Mouse (Mus musculus) liver, embryonic 16.5 days (tissue): Measurements from ENCODE around the gene Hrh2. TPM values are rescaled to one million over a fixed set of nuclear protein-coding genes. Genes with fewer than 3 reads are reported as not detected.

Experiments used
- ATAC-seq: fragments of 200-750 bp; cut with Nextera tagmentation; 2 replicates; pipeline ENCODE4 v1.8.0; 2017; ENCODE audit warnings: low read depth, mild to moderate bottlenecking, moderate number of reproducible peaks, moderate library complexity
- H3K27ac ChIP-seq: fragments of 300-500 bp; sonication (generic); 2 replicates; pipeline ENCODE4 v1.5.1; 2014; ENCODE audit warnings: mild to moderate bottlenecking, low read length
- H3K27me3 ChIP-seq: fragments of 300-500 bp; sonication (generic); 2 replicates; pipeline ENCODE4 v1.6.1; 2014; ENCODE audit warnings: low read depth, low read length, mixed read lengths; ENCODE audit not compliant: control insufficient read depth, insufficient read depth
- H3K36me3 ChIP-seq: fragments of 300-500 bp; sonication (generic); 2 replicates; pipeline ENCODE4 v1.6.1; 2014; ENCODE audit warnings: mild to moderate bottlenecking; ENCODE audit not compliant: control insufficient read depth, insufficient read depth
- H3K4me1 ChIP-seq: fragments of 300-500 bp; sonication (generic); 2 replicates; pipeline ENCODE4 v1.6.1; 2014; ENCODE audit warnings: low read depth, low read length, mixed read lengths; ENCODE audit not compliant: control insufficient read depth
- H3K4me2 ChIP-seq: fragments of 300-500 bp; sonication (generic); 2 replicates; pipeline ENCODE4 v1.6.1; 2014; ENCODE audit warnings: low read depth, low read length, mixed read lengths
- H3K4me3 ChIP-seq: fragments of 300-500 bp; sonication (generic); 2 replicates; pipeline ENCODE4 v1.5.1; 2014; ENCODE audit warnings: low read depth, mild to moderate bottlenecking, low read length
- H3K9ac ChIP-seq: fragments of 300-500 bp; sonication (generic); 2 replicates; pipeline ENCODE4 v1.6.1; 2014; ENCODE audit warnings: low read depth, low read length
- H3K9me3 ChIP-seq: fragments of 300-500 bp; sonication (generic); replicated peaks from 2 replicates; pipeline ENCODE4 v1.6.1; 2016; ENCODE audit warnings: low read length; ENCODE audit not compliant: control insufficient read depth
- WGBS: fragments of 180-500 bp; shearing (Covaris S2); extraction: QIAGEN DNeasy Blood & Tissue Kit; methylation state at CpG from one replicate; pipeline ENCODE4 v1.1.7; 2014; ENCODE audit not compliant: insufficient replicate concordance; 5-methylcytosine and 5-hydroxymethylcytosine counted together
- polyA plus RNA-seq: library from polyadenylated mRNA; unstranded; fragments of >200 nt; fragmentation: Nextera tagmentation; extraction: Ambion mirVana; gene quantifications from 2 replicates; pipeline ENCODE4 v1.2.1, GENCODE M21; 2015

The Hrh2 gene
- polyA plus RNA-seq, 1 experiment from 2014 or later = 0.02 TPM

GRCm38 (mm10) chr13:54171346-54171745 is 20.6 kb upstream of the Hrh2 start:
- Histone ChIP-seq H3K9ac (no peak overlapping the region), H3K4me2 (no peak overlapping the region), H3K9me3 (no peaks in the 10 kb centered on the region), H3K27ac (no peak overlapping the region), H3K4me1 (no peaks in the 10 kb centered on the region), H3K4me3 (no peak overlapping the region), H3K36me3 (no peaks in the 10 kb centered on the region), H3K27me3 (no peaks in the 10 kb centered on the region)
- WGBS = 63% methylated on average over 10 of the region's 10 CpGs
- no peak for ATAC-seq

- no peak overlapping the region for H3K4me2 ChIP-seq
- ATAC-seq = no peak
- no peak overlapping the region for H3K4me3 ChIP-seq
- no peak overlapping the region for H3K27ac ChIP-seq
- 30% methylated on average over 3 of the region's 3 CpGs for WGBS
- H3K27me3 ChIP-seq = no peaks in the 10 kb centered on the region
- H3K4me1 ChIP-seq = no peaks in the 10 kb centered on the region
- H3K9me3 ChIP-seq = no peaks in the 10 kb centered on the region
- H3K9ac ChIP-seq = no peak overlapping the region
- no peaks in the 10 kb centered on the region for H3K36me3 ChIP-seq
Observed at GRCm38 (mm10) chr13:54171761-54172160, 20.2 kb upstream of the Hrh2 start.

- no peaks in the 10 kb centered on the region for H3K36me3 ChIP-seq
- H3K4me3 ChIP-seq = no peak overlapping the region
- no peaks in the 10 kb centered on the region for H3K9me3 ChIP-seq
- no peak overlapping the region for H3K9ac ChIP-seq
- no peak for ATAC-seq
- no peaks in the 10 kb centered on the region for H3K27me3 ChIP-seq
- H3K4me1 ChIP-seq = no peaks in the 10 kb centered on the region
- 90% methylated on average over 2 of the region's 2 CpGs for WGBS
- H3K4me2 ChIP-seq = no peak overlapping the region
- H3K27ac ChIP-seq = no peak overlapping the region
Observed at GRCm38 (mm10) chr13:54173941-54174340, 18.0 kb upstream of the Hrh2 start.

- no peaks in the 10 kb centered on the region for H3K27me3 ChIP-seq
- H3K36me3 ChIP-seq = no peaks in the 10 kb centered on the region
- no peak overlapping the region for H3K27ac ChIP-seq
- H3K9ac ChIP-seq = no peak overlapping the region
- no peak for ATAC-seq
- H3K9me3 ChIP-seq = no peaks in the 10 kb centered on the region
- WGBS = 76% methylated on average over 4 of the region's 4 CpGs
- H3K4me1 ChIP-seq = no peaks in the 10 kb centered on the region
- no peak overlapping the region for H3K4me2 ChIP-seq
- no peak overlapping the region for H3K4me3 ChIP-seq
Observed at GRCm38 (mm10) chr13:54174703-54175102, 17.2 kb upstream of the Hrh2 start.

GRCm38 (mm10) chr13:54175426-54175825 is 16.5 kb upstream of the Hrh2 start:
- ATAC-seq = no peak
- no peak overlapping the region for H3K4me2 ChIP-seq
- 30% methylated on average over 8 of the region's 8 CpGs for WGBS
- no peak overlapping the region for H3K4me3 ChIP-seq
- H3K27me3 ChIP-seq = no peaks in the 10 kb centered on the region
- H3K27ac ChIP-seq = no peak overlapping the region
- no peaks in the 10 kb centered on the region for H3K36me3 ChIP-seq
- no peaks in the 10 kb centered on the region for H3K4me1 ChIP-seq
- H3K9me3 ChIP-seq = no peaks in the 10 kb centered on the region
- H3K9ac ChIP-seq = no peak overlapping the region

GRCm38 (mm10) chr13:54176406-54177020 is 15.4 kb upstream of the Hrh2 start:
- WGBS = 60% methylated on average over 4 of the region's 4 CpGs
- H3K36me3 ChIP-seq = no peaks in the 10 kb centered on the region
- H3K4me3 ChIP-seq = no peak overlapping the region
- no peaks in the 10 kb centered on the region for H3K4me1 ChIP-seq
- no peak for ATAC-seq
- no peak overlapping the region for H3K27ac ChIP-seq
- no peaks in the 10 kb centered on the region for H3K27me3 ChIP-seq
- no peaks in the 10 kb centered on the region for H3K9me3 ChIP-seq
- no peak overlapping the region for H3K4me2 ChIP-seq
- no peak overlapping the region for H3K9ac ChIP-seq

GRCm38 (mm10) chr13:54177346-54177745 is 14.6 kb upstream of the Hrh2 start:
- no peak overlapping the region for H3K4me2 ChIP-seq
- no peak overlapping the region for H3K27ac ChIP-seq
- no peaks in the 10 kb centered on the region for H3K9me3 ChIP-seq
- 59% methylated on average over 2 of the region's 2 CpGs for WGBS
- H3K4me1 ChIP-seq = no peaks in the 10 kb centered on the region
- H3K4me3 ChIP-seq = no peak overlapping the region
- H3K27me3 ChIP-seq = no peaks in the 10 kb centered on the region
- no peak for ATAC-seq
- H3K36me3 ChIP-seq = no peaks in the 10 kb centered on the region
- no peak overlapping the region for H3K9ac ChIP-seq

GRCm38 (mm10) chr13:54178647-54179046 is 13.3 kb upstream of the Hrh2 start:
- Histone ChIP-seq H3K4me1 (no peaks in the 10 kb centered on the region), H3K27me3 (no peaks in the 10 kb centered on the region), H3K4me3 (no peak overlapping the region), H3K9me3 (no peaks in the 10 kb centered on the region), H3K9ac (no peak overlapping the region), H3K27ac (no peak overlapping the region), H3K36me3 (no peaks in the 10 kb centered on the region), H3K4me2 (no peak overlapping the region)
- ATAC-seq = no peak
- 56% methylated on average over 5 of the region's 5 CpGs for WGBS

- no peak for ATAC-seq
- Histone ChIP-seq H3K4me2 (no peak overlapping the region), H3K4me3 (no peak overlapping the region), H3K9me3 (no peaks in the 10 kb centered on the region), H3K27ac (no peak overlapping the region), H3K4me1 (no peaks in the 10 kb centered on the region), H3K27me3 (no peaks in the 10 kb centered on the region), H3K9ac (no peak overlapping the region), H3K36me3 (no peaks in the 10 kb centered on the region)
- WGBS = 64% methylated on average over 3 of the region's 3 CpGs
Observed at GRCm38 (mm10) chr13:54179971-54180370, 12.0 kb upstream of the Hrh2 start.
